Mouse (Mus musculus): ENCODE results near the gene Gprc5b.

The Gprc5b gene

DNA sequence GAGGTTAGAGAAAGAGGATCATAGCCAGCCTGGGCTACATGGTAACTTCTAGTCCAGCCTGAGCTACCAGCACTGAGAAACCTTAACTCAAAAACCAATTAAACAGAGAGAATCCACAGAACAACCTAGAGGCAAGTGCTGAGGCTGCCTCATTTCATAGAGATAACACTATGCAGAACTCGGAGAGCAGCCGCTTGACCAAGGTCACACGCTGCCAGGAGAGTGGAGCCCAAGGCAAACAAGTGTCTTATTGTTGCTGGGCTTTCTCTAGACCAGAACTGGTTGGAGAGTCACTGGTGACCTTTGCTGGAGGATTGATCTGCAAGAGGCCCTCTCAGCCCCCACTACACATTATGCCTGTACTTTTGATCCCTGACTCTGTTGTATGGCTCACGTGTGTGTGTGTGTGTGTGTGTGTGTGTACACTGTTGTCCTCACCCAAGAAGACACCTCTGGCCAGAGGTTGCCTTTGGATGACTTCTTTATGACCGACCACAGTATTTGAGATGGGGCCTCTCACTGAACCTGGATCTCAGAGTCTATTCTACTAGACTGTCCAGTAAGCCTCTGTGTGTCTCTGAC, 5.6 kb downstream of the Gprc5b start:
- DNase-seq: no peak

GRCm38 (mm10) chr7:118986369-118986768, 8.6 kb downstream of the Gprc5b start:
- DNase-seq: no peak

GRCm38 (mm10) chr7:118985786-118986185, 9.2 kb downstream of the Gprc5b start:
- DNase-seq: no peak

GRCm38 (mm10) chr7:118983961-118984360, 11.1 kb downstream of the Gprc5b start:
- DNase-seq: no peak

DNA sequence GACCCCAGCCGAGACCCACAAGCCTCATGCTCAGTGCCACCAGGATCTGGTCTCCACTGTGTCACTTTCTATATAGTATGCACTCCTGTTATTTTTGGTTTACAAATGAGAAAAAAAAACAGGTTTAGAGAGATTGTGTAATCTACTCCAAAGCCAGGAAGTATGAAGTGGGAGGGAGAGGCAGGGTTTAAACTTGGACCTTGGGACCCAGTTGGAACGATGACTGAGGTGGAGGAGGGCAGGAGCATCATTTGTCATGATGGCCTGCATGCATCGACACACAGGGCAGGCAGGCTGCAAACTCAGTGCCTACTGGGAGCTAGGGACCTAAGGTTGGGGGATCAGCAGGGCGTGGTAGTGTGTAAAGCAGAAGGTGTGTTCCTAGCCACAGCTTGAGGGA, 12.4 kb downstream of the Gprc5b start:
- no peak for DNase-seq

GRCm38 (mm10) chr7:118981831-118982230, 13.2 kb downstream of the Gprc5b start:
- DNase-seq: no peak

DNA sequence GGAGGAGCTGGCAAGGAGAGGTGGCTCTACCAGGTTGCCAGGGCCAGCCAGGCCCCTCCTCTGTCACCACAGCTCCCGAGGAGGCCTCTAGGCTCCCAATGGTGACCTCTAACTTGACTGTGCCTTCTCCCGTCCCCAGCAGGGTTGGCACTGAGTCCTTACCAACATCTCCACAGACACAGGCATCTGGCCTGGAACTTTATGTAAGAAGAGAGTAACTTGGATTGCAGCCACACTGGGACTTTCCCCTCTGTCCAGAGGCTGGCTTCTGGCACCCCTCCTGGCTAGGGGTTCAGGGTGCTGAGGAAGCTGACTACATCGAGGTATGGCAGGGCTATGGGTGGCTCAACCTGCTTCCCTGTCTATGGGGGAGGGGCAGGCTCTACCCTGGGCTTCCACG, 13.7 kb downstream of the Gprc5b start:
- DNase-seq: peak; percentile 47

DNA sequence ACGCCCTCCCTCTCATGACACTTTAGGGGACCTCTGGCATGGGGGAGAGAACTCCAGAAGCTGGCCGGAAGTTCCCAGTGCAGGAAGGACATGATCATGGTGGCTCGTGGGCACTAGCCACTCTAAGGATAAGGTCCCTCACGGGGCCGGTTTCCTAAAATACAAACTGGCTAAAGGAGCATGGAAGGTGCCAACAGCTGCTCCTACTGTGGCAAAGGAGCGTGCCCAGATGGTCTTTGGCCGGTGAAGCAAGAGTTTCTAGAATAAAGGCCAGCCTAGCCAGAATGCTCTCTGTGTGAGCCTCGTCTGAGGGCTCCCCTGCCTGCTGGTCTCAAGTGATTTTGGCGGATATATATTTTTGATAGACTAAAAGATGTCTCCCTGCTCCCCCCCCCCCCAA, 15.3 kb downstream of the Gprc5b start:
- no peak for DNase-seq

- no peak for DNase-seq
Measured at GRCm38 (mm10) chr7:118979121-118979520, 15.9 kb downstream of the Gprc5b start.

DNA sequence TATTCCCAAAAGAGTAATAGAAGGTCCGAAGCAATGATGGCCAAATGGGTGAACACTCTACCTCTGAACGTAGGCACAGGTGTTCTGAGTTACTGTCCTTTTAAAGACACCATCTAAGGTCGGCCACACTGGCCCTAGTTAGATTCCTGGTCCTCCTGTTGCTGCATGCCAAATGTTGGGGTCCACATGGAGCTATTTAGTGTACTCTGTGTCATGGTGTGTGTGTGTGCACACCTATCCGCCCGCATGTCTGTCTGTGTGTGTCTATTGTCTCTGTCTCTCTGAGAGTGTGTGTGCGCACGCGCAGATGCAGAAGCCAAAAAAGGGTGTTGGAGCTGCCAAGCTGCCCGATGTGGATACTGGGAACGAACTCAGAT, 17.9 kb downstream of the Gprc5b start:
- no peak for DNase-seq

GRCm38 (mm10) chr7:118976414-118977166, 18.4 kb downstream of the Gprc5b start:
- DNase-seq: peak; percentile 81

DNA sequence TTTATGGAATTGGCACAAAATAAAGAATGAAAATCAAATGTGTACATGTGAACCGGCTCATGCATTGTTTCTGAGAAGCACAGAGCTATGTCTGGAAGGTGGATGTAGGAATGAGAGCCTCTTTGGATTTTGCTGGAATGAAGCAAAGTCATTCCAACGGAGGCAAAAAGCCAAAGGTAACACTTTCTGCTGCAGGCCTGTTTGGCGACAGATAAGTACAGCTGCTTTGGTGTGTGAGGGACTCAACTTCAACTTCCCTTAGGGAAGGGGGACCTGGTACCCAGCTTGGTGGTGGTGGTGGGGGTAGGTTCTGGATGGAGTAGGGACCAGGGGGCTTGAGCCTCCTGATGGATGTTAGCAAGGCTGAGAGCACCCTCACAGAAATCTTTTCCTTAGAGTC, 19.2 kb downstream of the Gprc5b start:
- peak; percentile 57 for DNase-seq

- no peak for DNase-seq
Measured at GRCm38 (mm10) chr7:118973377-118973776, 21.6 kb downstream of the Gprc5b start.

DNA sequence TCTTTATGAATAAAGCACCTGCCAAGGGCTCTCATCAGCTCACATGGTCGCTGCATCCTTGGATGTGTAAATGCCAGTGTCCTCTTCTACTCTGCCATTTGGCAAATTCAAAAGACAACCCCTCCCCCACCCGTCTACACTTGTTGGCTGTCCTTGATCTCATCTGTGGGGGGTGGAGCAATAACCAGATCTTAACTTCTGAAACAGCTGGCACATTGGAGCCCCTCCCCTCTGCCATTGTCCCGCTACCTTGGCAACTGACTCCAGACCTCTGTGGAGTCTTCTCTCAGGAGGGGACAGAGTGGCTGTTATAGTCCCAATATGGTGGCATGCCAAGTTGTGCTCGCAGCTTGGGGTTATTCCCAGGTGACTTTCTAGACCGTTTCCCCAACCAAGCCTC, 22.7 kb downstream of the Gprc5b start:
- DNase-seq: no peak

DNA sequence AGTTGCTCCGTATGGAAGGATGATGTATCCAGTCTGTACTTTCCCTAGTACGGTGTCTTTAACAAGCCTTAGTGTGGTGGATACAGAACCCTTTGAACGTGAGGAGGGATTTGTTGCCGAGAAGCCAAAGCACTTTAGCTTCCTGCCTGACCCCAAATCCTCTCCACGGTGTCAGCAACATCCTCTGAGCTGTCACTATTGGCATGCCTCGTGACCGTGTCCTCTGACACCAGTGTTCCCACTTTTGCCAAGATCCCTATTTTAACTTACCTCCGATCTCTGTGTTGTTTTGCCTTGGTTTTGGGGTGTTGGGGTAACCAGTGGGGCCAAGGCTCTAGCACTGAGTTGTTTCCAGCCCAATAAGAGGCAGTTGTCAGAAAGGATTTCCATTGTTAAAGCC, 23.5 kb downstream of the Gprc5b start:
- DNase-seq: no peak

GRCm38 (mm10) chr7:118968870-118969269, 26.1 kb downstream of the Gprc5b start:
- DNase-seq: no peak

- no peak for DNase-seq
Measured at GRCm38 (mm10) chr7:118965198-118965597, 29.8 kb downstream of the Gprc5b start.

DNA sequence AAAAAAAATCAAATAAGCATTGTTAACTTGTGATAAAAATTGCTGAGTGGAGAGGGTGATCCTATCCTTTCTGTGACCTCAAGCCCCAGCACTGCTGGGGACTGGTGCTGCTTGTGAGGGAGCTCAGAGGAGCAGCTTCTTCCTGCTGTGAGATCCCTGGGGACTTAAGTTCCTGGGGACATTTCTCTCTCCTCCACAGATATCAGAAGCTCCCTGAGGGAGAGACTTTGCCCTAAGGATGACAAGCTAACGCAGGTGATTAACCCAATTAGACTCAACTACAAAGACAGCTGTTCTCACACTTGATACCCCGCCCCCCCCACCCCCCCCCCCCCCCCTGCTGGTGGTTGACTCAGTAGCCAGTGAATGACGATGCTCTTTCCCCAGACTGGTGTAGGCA, 30.2 kb downstream of the Gprc5b start:
- DNase-seq: no peak

GRCm38 (mm10) chr7:118959209-118959608, 35.8 kb downstream of the Gprc5b start:
- no peak for DNase-seq

- no peak for DNase-seq
Measured at GRCm38 (mm10) chr7:118956616-118957246, 38.3 kb downstream of the Gprc5b start.

DNA sequence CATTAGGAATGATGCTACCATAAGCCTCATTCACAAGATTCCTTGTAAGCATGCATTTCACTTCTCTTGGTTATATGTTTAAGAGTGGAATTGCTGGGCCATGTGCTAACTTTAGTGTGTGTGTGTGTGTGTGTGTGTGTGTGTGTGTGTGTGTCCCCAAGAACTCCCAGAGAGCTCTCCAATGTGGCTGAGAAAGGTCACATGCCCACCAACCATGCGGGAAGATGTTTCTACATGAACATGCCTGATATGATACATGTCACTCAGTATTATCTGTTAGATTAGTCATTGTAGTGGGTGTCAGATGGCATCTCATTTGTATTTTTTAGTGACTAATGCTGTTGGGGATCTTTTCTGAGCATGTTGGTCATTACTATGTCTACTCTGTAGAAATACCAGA, 40.0 kb downstream of the Gprc5b start:
- DNase-seq: no peak

- DNase-seq: no peak
Measured at GRCm38 (mm10) chr7:118953626-118954282, 41.3 kb downstream of the Gprc5b start.

GRCm38 (mm10) chr7:118949749-118950148, 45.3 kb downstream of the Gprc5b start:
- no peak for DNase-seq
